Mouse (Mus musculus) kidney, postnatal 14 days (tissue): ENCODE measurements at regions not wholly inside any gene's neighbourhood (a gene's known extent, or its start where the extent isn't known, plus 50 kb on each side); places are given as distances from the start of the nearest gene placed in this dataset.

Experiments
- DNase-seq: peaks from one replicate; pipeline ENCODE4 v3.0.0; 2022; ENCODE audit warnings: mixed read lengths

GRCm38 (mm10) chr14:9161336-9161735 lies 495.3 kb upstream of the 4930452B06Rik start:
- DNase-seq: no peak

DNA sequence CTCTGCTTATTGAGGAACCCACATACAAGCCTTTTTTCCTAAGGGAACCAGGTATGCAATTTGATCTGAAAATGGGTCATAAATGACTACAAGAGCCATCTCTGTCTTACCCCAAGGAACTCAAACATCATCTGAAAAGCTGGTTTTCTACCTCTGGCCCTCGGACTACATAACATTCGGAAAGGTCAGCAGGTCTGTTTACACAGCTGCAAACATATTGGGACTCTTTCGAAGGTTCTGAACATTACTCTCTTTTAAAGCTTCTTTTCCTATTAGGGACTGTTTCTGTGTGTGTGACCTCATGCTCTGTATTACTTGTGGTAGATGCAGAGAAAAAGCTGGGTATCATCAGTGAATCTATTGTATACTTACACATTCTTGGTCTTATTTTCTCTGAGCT lies 491.9 kb upstream of the 4930452B06Rik start:
- DNase-seq: no peak

DNA sequence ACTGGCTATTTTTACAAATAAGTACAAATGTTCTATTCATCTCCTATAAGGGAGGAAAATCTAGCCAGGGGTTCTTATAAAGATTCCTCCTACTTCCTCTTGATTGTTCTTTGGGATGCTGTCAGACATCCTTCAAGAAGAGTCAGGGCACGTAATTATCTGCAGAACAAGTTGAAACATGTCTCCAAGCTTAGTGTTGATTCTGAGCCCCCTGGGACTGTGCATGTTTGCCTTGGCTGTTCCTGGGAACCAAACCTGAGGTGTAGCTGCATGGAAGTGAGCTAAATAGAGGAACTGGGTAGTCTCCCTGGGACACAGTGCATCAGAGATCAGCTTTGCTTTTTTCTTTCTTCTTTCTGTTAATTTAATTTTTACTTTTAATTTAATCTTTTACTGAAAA lies 484.8 kb upstream of the 4930452B06Rik start:
- no peak for DNase-seq

DNA sequence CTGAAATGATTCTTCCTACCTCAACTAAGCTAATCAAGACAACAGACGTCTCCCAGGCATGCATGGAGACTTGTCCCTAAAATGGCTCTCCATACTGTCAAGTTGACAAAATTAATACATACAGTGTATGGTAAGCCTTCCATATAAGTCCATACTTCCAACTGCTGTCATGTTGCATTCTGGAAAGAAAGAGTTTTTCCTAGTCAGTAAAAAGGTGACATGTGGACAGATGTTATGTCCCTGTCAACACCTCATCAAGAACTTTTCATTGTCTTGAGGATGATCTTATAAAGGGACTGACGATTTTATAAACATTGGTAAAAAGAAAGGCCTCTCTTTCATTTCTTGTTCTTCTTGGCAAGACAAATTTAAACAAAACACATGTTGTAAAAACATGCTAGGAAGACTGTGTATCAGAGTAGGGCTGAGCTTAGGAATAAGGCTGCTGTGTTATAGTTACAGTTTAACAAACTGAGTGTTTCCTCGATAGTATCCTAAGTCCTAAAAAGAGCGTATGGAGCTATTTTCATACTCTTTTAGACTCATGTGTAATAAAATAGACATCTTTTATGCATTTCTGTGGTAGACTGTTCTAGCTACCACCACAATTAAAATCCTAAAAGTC lies 480.7 kb upstream of the 4930452B06Rik start:
- DNase-seq: no peak

GRCm38 (mm10) chr14:9105708-9106107 lies 439.7 kb upstream of the 4930452B06Rik start:
- DNase-seq: no peak

DNA sequence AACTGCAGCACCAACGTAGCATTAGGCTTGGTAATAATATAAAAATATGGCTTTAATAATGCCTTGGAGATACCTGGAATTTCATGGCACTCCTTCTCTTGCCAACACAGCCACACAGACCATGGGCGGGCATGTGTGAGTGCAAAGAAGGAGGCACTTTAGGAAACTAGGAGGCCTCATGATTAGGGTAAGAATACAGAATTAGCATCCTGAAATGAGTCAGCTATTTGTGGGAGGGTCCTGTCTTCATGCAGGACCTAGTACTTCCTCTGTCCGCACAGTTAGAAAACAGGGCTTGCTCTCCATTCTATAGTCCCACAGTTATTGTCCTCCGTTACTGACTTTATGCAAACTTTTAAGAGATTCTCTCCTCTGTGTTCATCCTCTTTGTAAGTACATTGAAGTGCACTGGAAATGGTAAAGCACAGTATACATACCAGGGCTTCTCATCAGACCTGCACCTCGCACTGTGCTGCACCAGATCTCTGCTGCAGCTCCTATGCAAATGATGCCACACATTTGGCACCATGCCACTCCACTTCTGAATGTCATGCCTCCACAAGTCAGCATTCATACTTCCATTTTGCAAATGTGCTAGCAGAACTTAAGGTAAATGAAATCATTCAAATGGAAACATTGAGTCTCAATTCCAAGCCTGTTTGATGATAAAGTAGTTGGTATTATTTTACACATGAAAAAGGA lies 423.7 kb upstream of the 4930452B06Rik start:
- peak; percentile 3 for DNase-seq

- DNase-seq: no peak
Observed at GRCm38 (mm10) chr14:9087103-9087502, 421.1 kb upstream of the 4930452B06Rik start.

DNA sequence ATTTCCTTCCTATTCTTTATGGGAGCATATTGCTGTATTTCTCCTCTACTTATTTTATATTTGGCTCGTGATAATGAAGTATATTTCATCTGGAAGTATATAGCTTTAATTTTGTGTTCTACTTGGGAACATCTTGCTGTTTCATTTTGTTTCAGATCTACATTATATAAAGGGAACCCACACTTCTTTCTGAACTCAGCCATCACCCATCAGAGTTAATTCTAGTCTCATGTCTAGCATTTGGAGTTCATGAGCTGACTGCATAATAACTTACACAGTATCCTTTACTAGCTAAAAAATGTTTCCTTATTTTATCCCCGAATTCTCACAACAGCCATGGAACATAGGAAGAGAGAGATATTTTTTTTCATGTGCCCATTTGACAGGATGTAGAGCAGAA lies 413.6 kb upstream of the 4930452B06Rik start:
- DNase-seq: no peak

- no peak for DNase-seq
Observed at GRCm38 (mm10) chr14:9079014-9079413, 413.0 kb upstream of the 4930452B06Rik start.

- DNase-seq: no peak
Observed at GRCm38 (mm10) chr14:9071176-9071575, 405.1 kb upstream of the 4930452B06Rik start.

DNA sequence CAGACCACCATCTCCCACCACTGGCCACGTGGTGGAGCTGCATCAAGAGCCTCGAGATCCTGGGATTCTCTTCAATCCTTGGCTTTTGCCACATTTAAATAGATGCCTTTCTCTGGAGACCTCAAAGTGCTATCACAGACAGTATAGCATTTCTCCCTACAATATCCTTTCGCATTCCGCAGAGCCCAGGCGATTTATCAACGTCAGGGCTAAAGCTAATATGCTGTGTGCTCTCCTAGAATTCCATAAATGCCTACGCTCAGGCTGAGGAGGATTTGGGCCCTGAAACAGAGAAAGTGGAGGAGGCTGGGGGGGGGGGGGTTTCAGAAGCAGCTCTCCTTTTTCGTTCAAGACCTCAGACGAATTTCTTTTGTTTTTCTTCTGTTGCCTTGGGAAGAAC lies 394.0 kb upstream of the 4930452B06Rik start:
- DNase-seq: no peak

DNA sequence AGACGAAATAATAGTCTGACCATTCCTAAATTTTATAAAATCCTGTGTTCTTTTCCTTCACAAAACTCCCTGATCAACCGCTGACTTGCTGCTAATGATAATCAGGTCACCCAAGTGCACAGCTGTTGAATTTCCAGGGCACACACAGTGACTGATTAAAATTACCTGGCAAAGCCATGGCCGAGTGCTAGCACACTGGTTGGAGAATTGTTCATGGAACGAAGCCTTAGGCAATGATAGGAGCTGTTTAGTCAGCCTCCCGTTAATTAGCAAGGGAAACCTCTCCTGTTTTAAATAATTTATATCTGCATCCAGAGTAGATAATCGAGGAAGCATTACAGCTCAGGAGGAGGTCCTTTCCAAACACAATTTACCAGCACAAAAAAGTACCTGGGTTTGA lies 362.8 kb upstream of the 4930452B06Rik start:
- no peak for DNase-seq

- no peak for DNase-seq
Observed at GRCm38 (mm10) chr14:9015826-9016225, 349.8 kb upstream of the 4930452B06Rik start.

- DNase-seq: no peak
Observed at GRCm38 (mm10) chr14:9003034-9003433, 337.0 kb upstream of the 4930452B06Rik start.

DNA sequence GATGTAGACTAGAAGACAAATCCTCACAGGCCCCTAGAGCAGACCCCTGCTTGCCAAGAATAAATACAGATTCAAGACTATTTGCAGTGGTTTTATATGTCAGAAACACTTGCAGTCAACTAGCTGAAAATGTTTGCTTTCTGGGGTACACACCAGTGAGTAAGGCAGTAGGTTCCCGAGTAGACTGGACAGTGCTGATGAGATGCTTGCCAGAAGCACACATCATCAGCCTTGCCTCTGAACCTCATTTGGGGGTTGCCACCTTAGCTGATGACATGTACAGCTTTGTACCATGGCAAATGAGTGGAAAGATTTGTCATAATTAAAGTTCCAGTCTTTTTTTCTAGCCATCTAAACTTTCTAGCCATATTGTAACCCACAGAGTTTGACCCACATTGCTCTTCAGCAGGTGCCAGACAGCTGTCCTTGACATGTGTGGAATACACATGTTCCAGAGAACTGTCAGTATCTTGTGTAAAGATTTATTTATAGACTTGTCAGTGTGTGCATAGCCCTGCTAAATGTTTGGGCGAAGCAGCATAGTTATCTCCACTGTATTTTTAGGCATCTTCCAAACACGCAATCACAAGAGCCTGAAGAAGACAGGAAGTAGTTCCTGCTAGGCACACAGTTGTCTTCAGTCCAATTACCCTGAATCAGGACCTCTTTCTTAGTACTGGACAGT lies 334.5 kb upstream of the 4930452B06Rik start:
- no peak for DNase-seq

DNA sequence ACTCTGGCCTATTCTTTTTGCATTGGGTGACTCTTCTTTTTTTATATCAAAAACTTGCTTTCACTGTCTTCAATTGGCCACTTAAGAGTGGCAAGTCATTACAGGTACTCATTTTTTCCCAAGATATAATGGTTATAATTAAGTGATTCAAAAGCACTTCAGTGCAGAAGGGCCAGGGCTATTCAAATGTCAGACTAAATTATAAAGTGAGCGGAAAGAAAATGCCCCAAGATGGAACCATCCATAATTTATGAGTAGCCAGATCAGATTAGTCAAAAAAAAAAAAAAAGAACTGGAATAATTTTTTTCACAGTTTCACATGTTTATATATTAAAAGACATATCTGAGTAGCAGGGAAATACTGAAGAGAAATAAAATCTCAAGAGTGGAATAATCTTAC lies 333.8 kb upstream of the 4930452B06Rik start:
- DNase-seq: no peak

GRCm38 (mm10) chr14:8993421-8993820 lies 327.4 kb upstream of the 4930452B06Rik start:
- DNase-seq: no peak

DNA sequence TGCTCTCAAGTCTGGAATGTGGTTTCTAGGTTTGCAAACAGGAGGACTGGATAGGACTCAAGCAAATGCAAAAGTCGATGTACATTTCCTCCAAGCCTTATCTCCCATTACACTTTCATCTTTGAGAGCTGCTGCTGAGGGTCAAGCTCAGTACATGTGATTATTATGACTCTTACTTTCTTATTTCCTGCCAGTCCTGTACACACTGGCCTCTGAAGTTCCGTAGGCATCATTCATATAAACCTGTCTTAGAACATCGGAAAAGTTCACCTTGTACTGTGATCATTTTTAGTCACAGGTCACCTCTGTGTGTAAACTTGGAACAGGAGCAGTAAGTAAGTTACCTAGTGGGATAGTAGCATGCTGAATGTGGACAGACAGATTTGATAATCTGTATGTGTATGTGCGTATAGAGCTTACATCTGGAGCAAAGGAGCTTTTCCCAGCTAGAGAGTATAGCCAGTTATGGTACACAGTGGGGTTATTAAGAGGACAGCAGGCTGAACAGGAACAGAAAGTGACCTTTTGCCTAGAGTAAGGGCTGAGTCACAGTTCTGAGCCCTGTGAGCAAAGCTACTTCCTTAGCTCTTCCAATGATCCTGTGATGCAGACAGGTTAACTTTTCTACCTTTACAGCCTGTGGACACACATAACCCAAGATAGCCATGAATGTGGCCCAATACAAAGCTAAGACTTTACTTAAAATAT lies 319.2 kb upstream of the 4930452B06Rik start:
- no peak for DNase-seq

- DNase-seq: no peak
Observed at GRCm38 (mm10) chr14:8961554-8961953, 295.5 kb upstream of the 4930452B06Rik start.

GRCm38 (mm10) chr14:8952853-8953397 lies 286.9 kb upstream of the 4930452B06Rik start:
- no peak for DNase-seq

DNA sequence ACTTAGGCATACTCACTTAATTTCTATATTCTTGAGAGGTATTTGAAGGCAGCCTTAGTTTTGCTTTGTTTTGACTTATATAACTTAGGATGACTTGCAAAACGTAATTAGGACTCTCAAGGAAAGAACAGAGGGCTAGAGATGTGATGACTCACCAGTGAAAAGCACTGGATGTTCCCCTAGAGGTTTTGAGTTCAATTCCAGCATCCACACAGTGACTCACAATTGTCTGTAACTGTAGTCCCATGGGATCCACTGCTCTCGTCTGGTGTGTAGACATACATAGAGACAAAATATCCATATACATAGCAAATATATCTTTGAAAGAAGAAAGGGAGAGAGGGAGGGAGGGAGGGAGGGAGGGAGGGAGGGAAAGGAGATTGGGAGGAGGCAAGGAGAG lies 282.7 kb upstream of the 4930452B06Rik start:
- no peak for DNase-seq

- DNase-seq: no peak
Observed at GRCm38 (mm10) chr14:8946851-8947625, 281.0 kb upstream of the 4930452B06Rik start.
